20 mouse cellular contexts compared by ENCODE assay signal in genomic region chr12:86998699-86999098, GRCm38 (mm10). TPM values are rescaled to one million over a fixed set of nuclear protein-coding genes. Genes with fewer than 3 reads are reported as not detected.
DNase-seq lines count a peak whose midpoint lies in the region; ATAC-seq and TF ChIP-seq lines count a peak whose summit lies in the region.
"Had no signal": no experiment of that assay in that cellular context is flagged by ENCODE, and none has a peak within 500 bp of the region (broad histone marks: within the 10 kb centered on the region; RNA-seq: fewer than 3 reads in every experiment).

No protein-coding gene starts in this region.

- H3K9ac ChIP-seq in heart, adult 2 months (ENCODE audit: low read depth, low read length): no peak overlapping the region
- H3K9ac ChIP-seq in liver, adult 2 months (ENCODE audit: low read depth, low read length): no peak overlapping the region
- H3K9ac ChIP-seq: heart, embryonic 13.5 days; hindbrain, embryonic 15.5 days; lung, embryonic 15.5 days had no signal

- no peaks in the 10 kb centered on the region for H3K79me2 ChIP-seq in heart, adult 2 months (replicated peaks; ENCODE audit: control insufficient read depth, insufficient read depth, low read length)
- no peaks in the 10 kb centered on the region for H3K79me2 ChIP-seq in liver, adult 2 months (ENCODE audit: control insufficient read depth, insufficient read depth, low read length)

- peak overlapping the region; percentile 80 for H3K27ac ChIP-seq in heart, adult 2 months
- no peak overlapping the region for H3K27ac ChIP-seq in liver, adult 2 months (replicated peaks; ENCODE audit: insufficient read depth, low read depth, low read length)
- H3K27ac ChIP-seq: hindbrain, embryonic 15.5 days; lung, embryonic 15.5 days had no signal

- no peak overlapping the region for H3K4me3 ChIP-seq in heart, adult 2 months
- no peak overlapping the region for H3K4me3 ChIP-seq in liver, adult 2 months (ENCODE audit: insufficient read depth, low read depth, low read length)
- H3K4me3 ChIP-seq in G1E (ENCODE audit: low read depth, low read length): no peak overlapping the region
- H3K4me3 ChIP-seq: heart, embryonic 13.5 days; hindbrain, embryonic 15.5 days; lung, embryonic 15.5 days had no signal

- intact Hi-C loops in heart, adult 2 months (cut with DNase I): loop anchor here (2.0 kb wide), 1 partner anchor 32 kb away; no protein-coding TSS in a partner anchor
- intact Hi-C loops in left cerebral cortex, postnatal 25 days (cut with DNase I): no loop called here

- H3K27me3 ChIP-seq in heart, adult 2 months (ENCODE audit: control insufficient read depth, insufficient read depth, low read length): no peaks in the 10 kb centered on the region
- H3K27me3 ChIP-seq in liver, adult 2 months (ENCODE audit: control insufficient read depth, insufficient read depth, low read length): no peaks in the 10 kb centered on the region
- peaks cover 11% of the 10 kb centered on the region for H3K27me3 ChIP-seq in G1E (ENCODE audit: insufficient read depth, low read length)
- H3K27me3 ChIP-seq: hindbrain, embryonic 15.5 days; lung, embryonic 15.5 days had no signal

- peak; percentile 46 for TF ChIP-seq CTCF in heart, adult 2 months (IDR thresholded peaks at IDR 0.05)
- TF ChIP-seq CTCF in liver, adult 2 months (IDR thresholded peaks at IDR 0.05; ENCODE audit: low read depth, low read length): peak; percentile 34; the same call in 1 of the 2 replicates
- TF ChIP-seq CTCF in G1E (IDR thresholded peaks at IDR 0.05; ENCODE audit: low read depth, low read length): peak; percentile 49
- TF ChIP-seq CTCF in brain, embryonic 14.5 days (IDR thresholded peaks at IDR 0.05; ENCODE audit: borderline replicate concordance, extremely low read depth, insufficient read depth, insufficient read length): peak; percentile 36; the same call in 1 of the 2 replicates

- no peaks in the 10 kb centered on the region for H3K36me3 ChIP-seq in heart, adult 2 months (ENCODE audit: control insufficient read depth, insufficient read depth, low read length)
- H3K36me3 ChIP-seq in liver, adult 2 months (ENCODE audit: control insufficient read depth, insufficient read depth, low read length): no peaks in the 10 kb centered on the region
- no peaks in the 10 kb centered on the region for H3K36me3 ChIP-seq in G1E (replicated peaks)
- H3K36me3 ChIP-seq: heart, embryonic 13.5 days; hindbrain, embryonic 15.5 days; lung, embryonic 15.5 days had no signal

- no peaks in the 10 kb centered on the region for H3K9me3 ChIP-seq in G1E (replicated peaks)
- H3K9me3 ChIP-seq: hindbrain, embryonic 15.5 days; lung, embryonic 15.5 days had no signal

- no peak for ATAC-seq in G1E (ENCODE audit: extremely low read depth, insufficient number of reproducible peaks, low FRiP score, poor library complexity, severe bottlenecking)
- ATAC-seq: forebrain, embryonic 14.5 days had no signal

- no peak for TF ChIP-seq POLR2A in heart, adult 2 months (IDR thresholded peaks at IDR 0.05; ENCODE audit: insufficient read depth, low read depth, low read length)
- TF ChIP-seq POLR2A in liver, adult 2 months (IDR thresholded peaks at IDR 0.05; ENCODE audit: extremely low read depth, insufficient read depth, low read length): no peak
- TF ChIP-seq POLR2A in brain, embryonic 14.5 days (IDR thresholded peaks at IDR 0.05; ENCODE audit: borderline replicate concordance, extremely low read depth, insufficient read depth, insufficient read length, poor library complexity, severe bottlenecking): no peak

- WGBS in heart, adult 2 months: 75% methylated on average over 4 of the region's 4 CpGs
- 84% methylated on average over 4 of the region's 4 CpGs for WGBS in liver, adult 2 months

- TF ChIP-seq EP300 in heart, adult 2 months (IDR thresholded peaks at IDR 0.05; ENCODE audit: insufficient read depth, low read depth, low read length): no peak

- no peaks in the 10 kb centered on the region for H3K4me1 ChIP-seq in heart, adult 2 months (ENCODE audit: control insufficient read depth, insufficient read depth, low read length)
- H3K4me1 ChIP-seq in liver, adult 2 months (ENCODE audit: control insufficient read depth, insufficient read depth, low read length): no peaks in the 10 kb centered on the region
- H3K4me1 ChIP-seq in G1E (ENCODE audit: insufficient read depth, low read depth, low read length): peaks cover 5% of the 10 kb centered on the region; the same call in 1 of the 2 replicates

- no peak for DNase-seq in heart, adult 2 months
- no peak for DNase-seq in heart, adult 18-20 months
- no peak for DNase-seq in liver, adult 2 months (ENCODE audit: extremely low read depth, low read depth, low spot score)
- DNase-seq in liver (no peak), G1E (ENCODE audit: low spot score) (no peak)
- no peak for DNase-seq in brain, embryonic 14.5 days (ENCODE audit: low read depth)
- DNase-seq in embryo, embryonic 10.5 days (ENCODE audit: low spot score): no peak
- no peak for DNase-seq in left cerebral cortex, postnatal 25 days (ENCODE audit: low spot score in 2 of 2)
- DNase-seq: adrenal gland, adult 2 months; cerebellum, postnatal 14 days had no signal

RNA-seq across cellular contexts. Expression of gene Zdhhc22, which starts 8.5 kb away (rescaled TPM):
- not detected for total RNA-seq in heart, adult 2 months (2021)
- polyA plus RNA-seq in heart, adult 2 months (2012; rRNA removed): not detected in 2 replicates
- not detected for total RNA-seq in heart, adult 18-20 months (2021)
- total RNA-seq in liver, adult 2 months (2014; rRNA removed): not detected in 2 replicates
- polyA plus RNA-seq in liver, adult 2 months (2012; rRNA removed): not detected in 2 replicates
- total RNA-seq in G1E (2014; fragmentation: Nextera tagmentation): not detected in 2 replicates
- total RNA-seq in G1E (2017): 0.06 and 0.11 TPM in 2 replicates
- polyA plus RNA-seq in G1E (2012): not detected in 2 replicates
- 10.0 and 15.5 TPM in 2 replicates for polyA plus RNA-seq in brain, embryonic 14.5 days (2012; rRNA removed)
- total RNA-seq in left cerebral cortex, postnatal 25 days (2021): 10 to 100 TPM; 51.9 to 54.0 TPM
- total RNA-seq: gastrocnemius, adult 8-10 months; megakaryocyte, adult 5-6 weeks; neutrophil, adult 5-6 weeks had no signal
- polyA plus RNA-seq: C2C12; kidney, embryonic 16.5 days had no signal

RNA-seq across cellular contexts. Expression of gene Tmem63c, which starts 22.4 kb away (rescaled TPM):
- total RNA-seq in heart, adult 2 months (2021): under 1 TPM; 0.08 to 0.09 TPM
- polyA plus RNA-seq in heart, adult 2 months (2012; rRNA removed): 0.14 and 0.38 TPM in 2 replicates
- under 1 TPM; 0.08 to 0.12 TPM for total RNA-seq in heart, adult 18-20 months (2021)
- not detected in 2 replicates for total RNA-seq in liver, adult 2 months (2014; rRNA removed)
- polyA plus RNA-seq in liver, adult 2 months (2012; rRNA removed): not detected in 2 replicates
- total RNA-seq in G1E (2014; fragmentation: Nextera tagmentation) (not detected in 2 replicates), G1E (2017) (not detected in 2 replicates)
- not detected in 2 replicates for polyA plus RNA-seq in G1E (2012)
- 18.1 and 19.6 TPM in 2 replicates for polyA plus RNA-seq in brain, embryonic 14.5 days (2012; rRNA removed)
- 10 to 100 TPM; 42.0 to 45.8 TPM for total RNA-seq in left cerebral cortex, postnatal 25 days (2021)
- total RNA-seq: megakaryocyte, adult 5-6 weeks; neutrophil, adult 5-6 weeks had no signal
- polyA plus RNA-seq: C2C12; heart, embryonic 13.5 days; limb, embryonic 11.5 days had no signal

RNA-seq across cellular contexts. Expression of gene Cipc, which starts 51.9 kb away (rescaled TPM):
- 10 to 100 TPM; 43.8 to 45.1 TPM for total RNA-seq in heart, adult 2 months (2021)
- polyA plus RNA-seq in heart, adult 2 months (2012; rRNA removed): 34.1 and 39.6 TPM in 2 replicates
- 10 to 100 TPM; 37.1 to 40.8 TPM for total RNA-seq in heart, adult 18-20 months (2021)
- total RNA-seq in liver, adult 2 months (2014; rRNA removed): 15.7 and 26.4 TPM in 2 replicates
- 28.4 and 36.0 TPM in 2 replicates for polyA plus RNA-seq in liver, adult 2 months (2012; rRNA removed)
- total RNA-seq in G1E (2014; fragmentation: Nextera tagmentation) (89.5 and 104 TPM in 2 replicates), G1E (2017) (70.0 and 75.9 TPM in 2 replicates)
- polyA plus RNA-seq in G1E (2012): 35.5 and 42.7 TPM in 2 replicates
- 67.3 and 70.7 TPM in 2 replicates for polyA plus RNA-seq in brain, embryonic 14.5 days (2012; rRNA removed)
- total RNA-seq in left cerebral cortex, postnatal 25 days (2021): 10 to 100 TPM; 79.9 to 87.8 TPM

Comparison
In these comparisons a context has a peak if more than half of its experiments do, and no peak if none do; other contexts are left out.
1. RNA of gene Zdhhc22, which starts 8.5 kb away (total RNA-seq): 51.9 to 54.0 TPM in left cerebral cortex, postnatal 25 days; 0.06 to 0.11 TPM in G1E, not detected in heart, adult 2 months, not detected in heart, adult 18-20 months and not detected in liver, adult 2 months; every median in the first group is over 10 times any median in the second.
2. RNA of gene Tmem63c, which starts 22.4 kb away (total RNA-seq): 42.0 to 45.8 TPM in left cerebral cortex, postnatal 25 days; 0.08 to 0.12 TPM in heart, adult 18-20 months, 0.08 to 0.09 TPM in heart, adult 2 months, not detected in liver, adult 2 months and not detected in G1E; every median in the first group is over 10 times any median in the second.
3. Peak in every context shown above with its lines, with median percentiles within 50 percentile points of each other: CTCF ChIP-seq.